Mouse (Mus musculus): Measurements from ENCODE around the gene Rnf135.
"Not testable (repeated sequence)": the region's sequence is repeated elsewhere in the genome, so short reads cannot be mapped to it uniquely, and the experiment has no call there.

Gene Rnf135

DNA sequence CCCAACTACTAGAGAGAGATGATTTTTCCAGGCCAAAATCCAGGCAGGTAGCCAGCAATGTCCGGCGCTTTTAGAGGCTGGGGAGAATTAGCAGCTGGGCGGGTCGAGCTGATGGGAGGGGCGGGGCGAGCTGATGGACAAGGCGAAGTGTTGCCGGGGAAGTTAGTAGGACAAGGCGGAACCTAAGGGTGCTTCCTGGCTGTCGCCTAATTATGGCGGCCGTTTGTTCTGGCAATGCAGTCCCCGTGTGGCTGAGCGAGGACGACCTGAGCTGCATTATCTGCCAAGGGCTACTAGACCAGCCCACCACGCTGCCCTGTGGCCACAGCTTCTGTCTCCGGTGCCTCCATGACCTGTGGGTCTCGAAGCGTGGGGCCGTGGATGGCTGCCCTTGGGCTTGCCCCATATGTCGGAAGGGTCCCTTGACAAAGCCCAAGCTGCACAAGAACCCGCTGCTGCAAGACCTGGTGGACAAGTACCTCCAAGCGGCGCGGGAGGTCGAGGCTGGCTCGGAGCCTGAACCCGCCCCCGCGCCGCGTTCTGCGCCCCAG lies at the start of gene Rnf135:
Gene Rnf135 (plus strand): TSS at position 147 of the 551 bp plus-strand sequence.
- in situ Hi-C loops (cut with MboI, MseI), result no loop called here

DNA sequence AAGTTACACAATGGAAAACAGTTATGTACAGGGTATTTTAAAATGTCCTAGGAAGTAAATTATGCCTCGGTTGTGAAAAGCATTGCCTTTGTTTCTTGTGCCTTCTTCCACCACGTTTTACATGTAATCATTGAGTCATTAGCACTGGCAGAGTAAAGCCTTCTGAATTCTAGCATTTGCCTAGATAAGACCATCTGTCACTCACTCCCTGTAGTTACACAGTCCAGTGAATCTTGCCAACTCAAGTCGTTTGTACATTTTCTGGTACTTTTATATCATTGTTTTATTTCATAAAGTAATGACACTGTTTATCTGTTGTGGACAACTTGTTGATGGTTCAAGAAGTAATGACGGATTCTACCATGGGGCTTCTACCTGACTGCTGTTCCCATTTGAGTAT lies 48.9 kb upstream of the Rnf135 start:
- in situ Hi-C loops (cut with MboI, MseI), result loop anchor here in 1 of 2 experiments (5.0 kb wide), 1 partner anchor 92 kb away; no protein-coding TSS in a partner anchor

DNA sequence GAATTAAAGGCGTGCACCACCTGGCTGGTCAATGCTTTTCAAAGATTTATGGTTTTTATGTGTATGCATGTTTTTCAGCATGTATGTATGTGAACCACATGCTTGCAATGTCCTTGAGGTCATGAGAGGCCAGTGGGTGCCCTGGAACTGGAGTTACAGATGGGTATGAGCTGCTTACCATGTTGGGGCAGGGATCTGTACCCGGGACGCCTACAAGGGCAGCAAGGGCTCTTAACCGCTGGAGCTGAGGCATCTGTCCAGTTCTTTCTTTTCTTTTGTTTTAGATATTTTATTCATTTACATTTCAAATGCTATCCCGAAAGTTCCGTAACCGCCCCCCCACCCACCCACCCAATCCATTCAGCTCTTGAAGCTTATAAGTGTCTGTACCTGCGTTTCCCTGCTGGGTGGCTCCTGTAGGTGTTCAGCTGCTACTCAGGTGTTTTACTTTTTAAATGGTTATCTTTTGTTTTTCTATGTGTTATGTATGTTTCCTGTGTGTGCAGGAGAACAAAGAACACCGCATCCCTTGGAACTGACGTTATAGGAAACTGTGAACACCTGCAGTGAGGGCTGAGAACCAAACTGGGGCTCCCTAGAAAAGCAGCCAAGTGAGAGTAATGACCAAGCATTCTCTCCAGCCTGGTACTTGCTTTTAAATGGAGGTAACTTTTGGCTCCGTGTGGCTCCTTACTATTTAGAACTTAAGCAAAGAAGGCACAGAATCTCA lies 47.5 kb upstream of the Rnf135 start:
- in situ Hi-C loops (cut with MboI, MseI), result no loop called here

DNA sequence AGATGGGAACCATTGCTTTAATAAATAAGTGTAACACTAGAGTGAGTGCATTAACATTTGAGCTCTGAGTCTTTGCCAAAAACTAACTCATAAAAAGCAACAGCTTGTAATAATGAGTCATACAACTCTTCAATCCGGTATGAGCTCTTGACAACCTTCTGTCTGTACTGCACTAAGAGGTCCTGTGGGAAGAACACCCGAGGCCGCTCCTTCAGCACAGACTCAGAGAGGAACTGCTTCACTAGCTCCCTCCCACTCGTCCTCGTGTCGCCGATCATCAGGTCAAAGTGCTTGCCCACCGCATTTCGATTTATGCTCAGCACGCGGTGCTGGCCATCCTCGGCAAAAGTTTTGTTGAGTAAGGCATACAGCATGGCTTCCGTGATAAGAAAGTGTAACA lies 46.9 kb upstream of the Rnf135 start:
- in situ Hi-C loops (cut with MboI, MseI), result no loop called here

DNA sequence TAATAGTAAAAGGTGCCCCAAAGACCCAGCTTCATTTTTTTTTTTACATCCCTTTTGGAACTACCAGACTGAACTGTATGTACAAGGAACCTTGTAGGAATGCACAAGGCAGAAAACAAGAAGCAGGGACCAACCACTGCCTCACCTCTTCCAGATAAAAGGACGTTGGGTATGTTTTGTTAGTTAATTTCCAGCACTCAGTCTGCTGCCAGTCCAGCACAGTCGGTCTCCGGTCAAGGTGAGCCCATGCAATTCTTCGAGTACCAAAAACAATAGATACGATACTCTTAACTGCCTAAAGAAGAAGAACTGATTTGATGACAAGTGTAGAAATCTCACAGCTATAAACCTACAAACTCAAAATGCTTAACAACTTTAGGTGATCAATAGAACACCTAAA lies 45.9 kb upstream of the Rnf135 start:
- in situ Hi-C loops (cut with MboI, MseI), result no loop called here

DNA sequence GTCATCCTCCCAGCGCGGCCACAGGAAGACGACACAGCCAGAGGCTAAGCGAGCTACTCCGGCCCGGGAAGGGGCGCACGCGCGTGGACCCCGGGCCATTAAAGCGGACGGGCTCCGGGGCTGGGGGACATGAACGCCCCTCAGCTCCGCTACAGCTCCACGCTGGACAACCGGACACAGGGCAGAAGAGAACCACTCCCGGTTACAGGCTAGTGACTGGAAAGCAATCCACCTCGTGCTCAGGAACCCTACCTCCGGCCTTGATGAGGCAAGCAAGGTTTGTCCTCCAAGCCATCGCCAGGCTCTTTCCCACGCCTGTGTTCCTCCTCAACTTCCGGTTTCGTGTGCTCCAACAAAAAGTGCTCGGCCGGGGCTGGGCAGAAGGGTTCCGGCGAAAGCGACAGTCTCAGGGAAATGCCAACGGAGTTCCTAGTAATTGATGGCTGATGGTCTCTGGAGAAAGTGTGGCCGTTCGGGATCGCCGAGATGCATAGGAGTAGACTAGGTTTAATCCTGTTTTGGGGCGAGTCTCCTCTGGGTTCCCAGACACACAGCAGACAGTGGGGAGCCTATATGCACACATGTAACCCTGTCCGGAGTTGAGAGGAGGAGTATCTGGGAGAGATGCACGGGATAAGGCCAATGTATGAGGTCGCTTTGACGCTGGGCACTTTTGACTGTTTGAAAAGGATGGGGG lies 41.7 kb upstream of the Rnf135 start, which contains the start of gene Tefm:
Gene Tefm (minus strand): TSS at position 351 of the 697 bp plus-strand sequence.
- in situ Hi-C loops (cut with MboI, MseI), result no loop called here

DNA sequence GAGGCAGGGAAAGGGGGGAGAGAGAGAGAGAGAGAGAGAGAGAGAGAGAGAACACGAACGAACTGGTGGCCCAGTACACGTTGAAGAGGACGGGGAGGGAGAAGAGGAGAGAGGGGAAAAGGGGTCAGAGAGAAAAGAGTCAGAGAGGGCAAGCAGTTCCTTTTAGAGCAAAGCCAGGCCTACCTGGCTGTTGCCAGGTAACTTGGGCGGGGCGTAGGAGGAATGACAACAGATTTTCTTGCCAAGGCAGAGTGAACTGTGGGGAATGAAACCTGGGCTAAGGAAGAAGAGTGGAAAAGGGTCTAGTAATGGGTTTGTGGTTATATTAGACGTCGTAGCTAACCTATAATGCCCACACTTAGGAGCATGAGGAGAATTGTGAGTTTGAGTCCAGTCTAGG lies 40.8 kb upstream of the Rnf135 start:
- in situ Hi-C loops (cut with MboI, MseI), result no loop called here

DNA sequence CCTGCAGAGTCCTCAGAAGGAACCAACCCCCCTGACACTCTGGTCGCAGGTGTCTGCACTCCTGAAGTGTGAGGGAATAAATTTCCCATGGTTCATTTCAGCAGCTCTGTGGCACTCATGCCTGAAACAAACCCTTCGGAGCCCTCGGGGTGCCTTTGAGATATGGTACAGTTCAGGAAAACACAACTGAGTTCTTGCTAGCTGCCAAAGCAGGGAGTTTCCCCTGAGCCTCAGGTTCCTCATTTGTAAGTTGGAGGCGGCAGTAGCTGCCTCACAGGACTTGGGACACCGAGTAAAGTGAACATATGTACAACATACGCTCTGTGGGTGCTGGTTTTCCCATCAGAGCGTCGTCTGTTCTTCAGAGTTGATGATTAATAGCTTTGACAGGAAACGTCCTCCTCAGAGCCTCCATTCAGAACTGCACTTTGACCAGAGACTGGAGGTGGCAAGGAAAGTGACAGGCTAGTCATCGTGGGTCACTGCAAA lies 37.8 kb upstream of the Rnf135 start:
- in situ Hi-C loops (cut with MboI, MseI), result no loop called here

DNA sequence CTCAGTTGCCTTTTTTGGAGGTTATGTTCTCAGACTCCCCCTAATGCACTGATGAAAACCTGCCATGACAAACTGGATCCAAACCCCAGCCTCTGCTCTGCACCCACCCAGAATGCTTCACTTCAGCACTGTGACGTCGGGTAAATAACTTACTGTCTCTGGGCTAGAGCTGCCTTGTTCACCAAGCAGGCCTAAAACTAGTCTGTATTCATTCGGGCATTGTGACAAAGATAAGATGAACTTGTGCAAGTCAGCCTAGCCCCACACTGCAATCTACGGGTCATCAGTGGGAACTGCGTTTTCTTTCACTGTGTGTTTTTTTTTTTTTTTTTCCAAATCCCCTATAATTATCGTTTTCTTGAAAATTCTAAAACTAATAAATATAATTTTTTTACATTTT lies 35.9 kb upstream of the Rnf135 start:
- in situ Hi-C loops (cut with MboI, MseI), result no loop called here

DNA sequence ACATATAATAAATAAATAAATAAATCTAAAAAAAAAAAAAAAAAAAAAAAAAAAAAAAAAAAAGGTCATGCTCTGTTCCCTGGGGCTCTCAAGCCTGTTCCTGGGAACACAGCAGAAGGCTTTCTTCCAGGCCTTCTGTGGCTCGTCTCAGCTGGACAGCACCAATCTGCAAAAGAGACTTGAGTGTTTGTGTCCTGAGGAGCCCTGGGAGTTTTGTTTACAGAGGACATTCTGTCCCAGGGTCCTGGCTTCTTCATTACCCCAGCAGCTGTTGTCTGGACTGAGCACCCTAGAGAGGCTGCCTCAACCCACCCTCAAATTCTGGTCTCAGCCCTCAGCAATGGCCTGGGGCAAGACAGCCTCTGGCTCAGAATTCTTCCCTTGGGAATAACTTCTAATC lies 35.3 kb upstream of the Rnf135 start:
- in situ Hi-C loops (cut with MboI, MseI), result no loop called here

DNA sequence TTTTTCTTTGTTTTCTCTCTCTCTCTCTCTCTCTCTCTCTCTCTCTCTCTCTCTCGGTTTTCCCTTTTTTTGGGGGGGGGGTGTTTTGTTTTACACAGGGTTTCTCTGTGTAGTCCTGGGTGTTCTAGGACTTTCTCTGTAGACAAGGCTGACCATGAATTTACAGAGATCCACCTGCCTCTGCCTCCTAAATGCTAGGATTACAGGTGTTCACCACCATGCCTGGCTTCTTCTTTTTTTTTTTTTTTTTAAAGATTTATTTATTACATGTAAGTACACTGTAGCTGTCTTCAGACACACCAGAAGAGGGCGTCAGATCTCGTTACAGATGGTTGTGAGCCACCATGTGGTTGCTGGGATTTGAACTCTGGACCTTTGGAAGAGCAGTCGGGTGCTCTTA lies 34.7 kb upstream of the Rnf135 start:
- in situ Hi-C loops (cut with MboI, MseI), result not testable (repeated sequence)

DNA sequence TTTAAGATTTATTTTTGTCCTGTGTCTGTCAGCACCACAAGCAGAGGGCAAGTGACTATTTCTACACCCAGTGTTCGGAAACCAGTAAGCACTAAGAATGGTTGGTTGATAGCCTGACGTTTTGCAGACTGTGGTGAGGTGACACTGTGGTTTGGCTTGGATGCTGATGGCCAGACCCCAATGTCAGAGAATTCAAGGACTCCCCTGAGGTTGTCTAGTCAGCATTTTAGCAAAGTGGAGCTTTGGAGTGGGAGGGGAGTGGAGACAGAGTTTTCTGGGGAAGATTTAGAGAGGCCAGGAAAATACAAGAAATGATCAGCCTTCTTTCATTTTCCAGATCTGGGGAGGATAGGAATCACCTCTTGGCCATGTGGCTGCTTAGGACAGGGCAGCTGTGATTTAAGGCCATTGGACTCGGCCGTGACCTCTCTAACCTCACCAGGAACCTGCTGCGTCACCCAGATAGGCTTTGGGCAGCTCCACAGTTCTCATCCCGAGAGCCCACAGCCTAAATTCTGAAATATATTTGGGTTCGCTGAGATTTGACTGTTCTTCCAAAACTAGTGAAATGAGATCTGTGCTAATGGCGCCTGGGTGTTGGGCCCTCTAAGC lies 34.1 kb upstream of the Rnf135 start:
- in situ Hi-C loops (cut with MboI, MseI), result no loop called here

DNA sequence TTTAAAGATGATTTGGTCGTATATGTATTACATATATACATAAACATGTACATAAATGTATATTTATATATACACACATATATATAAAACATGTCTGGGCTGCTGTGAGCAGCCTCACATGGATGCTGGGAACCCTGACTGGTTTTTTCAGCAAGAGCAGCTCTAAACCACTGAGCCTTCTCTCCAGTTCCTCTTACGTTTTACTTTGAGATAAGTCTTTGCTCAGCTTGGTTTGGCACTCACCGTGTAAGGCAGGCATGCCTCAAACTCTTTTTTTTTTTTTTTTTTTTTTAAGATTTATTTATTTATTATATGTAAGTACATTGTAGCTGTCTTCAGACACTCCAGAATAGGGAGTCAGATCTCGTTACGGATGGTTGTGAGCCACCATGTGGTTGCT lies 33.1 kb upstream of the Rnf135 start:
- in situ Hi-C loops (cut with MboI, MseI), result no loop called here

DNA sequence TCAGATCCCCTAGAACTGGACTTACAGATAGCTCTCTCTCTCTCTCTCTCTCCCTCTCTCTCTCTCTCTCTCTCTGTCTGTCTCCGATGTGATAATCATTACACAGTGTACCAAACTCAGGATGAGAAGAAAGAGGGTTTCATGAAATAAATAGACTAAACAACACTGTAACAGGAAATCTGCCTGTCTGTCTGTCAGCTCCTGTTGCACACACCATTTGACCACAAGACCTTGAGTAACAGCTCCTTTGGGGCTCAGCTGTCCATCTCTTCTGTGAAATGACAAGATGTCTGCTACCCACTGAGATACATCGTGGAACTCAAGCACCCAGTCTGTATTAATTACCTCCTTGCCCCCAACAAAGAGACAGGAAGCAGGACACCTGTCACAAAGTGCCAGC lies 32.1 kb upstream of the Rnf135 start:
- in situ Hi-C loops (cut with MboI, MseI), result no loop called here

DNA sequence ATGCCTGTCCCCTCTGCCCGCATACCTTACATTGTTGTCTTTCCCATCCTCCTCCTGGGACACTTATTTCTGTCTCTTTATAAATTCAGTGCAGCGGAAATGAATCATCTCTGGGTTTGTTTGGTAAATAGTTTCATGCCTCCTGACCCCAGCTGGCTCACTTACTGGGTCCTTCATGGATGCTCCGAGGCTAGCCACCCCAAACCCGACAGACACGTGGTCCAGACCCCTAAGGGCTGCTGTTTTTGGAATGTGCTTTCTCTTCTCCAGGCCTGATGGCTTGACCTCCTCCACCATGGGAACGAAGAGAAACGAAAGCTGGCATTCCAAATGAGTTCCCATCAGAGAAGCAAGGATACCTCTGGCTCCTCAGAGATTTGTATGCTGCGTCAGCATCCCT lies 31.3 kb upstream of the Rnf135 start:
- in situ Hi-C loops (cut with MboI, MseI), result no loop called here

DNA sequence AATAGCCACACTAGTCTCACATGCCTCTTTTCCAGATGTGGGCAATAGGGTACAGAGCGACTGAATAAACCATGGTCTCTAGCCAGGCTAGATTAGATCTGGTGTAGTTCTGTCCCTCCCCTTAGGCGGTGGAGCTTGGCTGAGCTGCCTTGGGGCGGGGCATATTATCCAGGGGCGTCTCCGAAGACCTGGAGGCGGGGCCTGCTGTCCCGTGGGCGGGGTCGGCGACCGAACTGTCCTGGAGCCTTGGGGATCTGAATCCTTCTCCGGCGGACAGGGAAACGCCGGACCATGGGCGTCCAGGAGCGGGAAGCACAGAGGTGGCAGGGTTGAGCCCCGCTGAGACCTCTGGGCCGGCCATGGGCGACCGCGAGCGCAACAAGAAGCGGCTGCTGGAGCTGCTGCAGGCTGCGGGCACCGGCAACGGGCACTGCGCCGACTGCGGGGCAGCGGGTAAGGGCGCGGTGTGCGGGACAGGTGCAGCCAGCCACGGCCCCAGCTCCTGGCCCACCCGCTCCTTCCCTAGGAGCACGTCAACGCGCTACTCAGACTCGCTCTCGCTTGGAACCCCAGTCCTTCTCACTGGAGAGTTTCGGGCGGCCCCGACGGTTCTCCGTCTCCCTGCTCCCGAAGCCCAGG lies 29.7 kb upstream of the Rnf135 start, which contains the start of gene Adap2:
Gene Adap2 (plus strand): TSS at position 249 of the 639 bp plus-strand sequence.
- in situ Hi-C loops (cut with MboI, MseI), result no loop called here

DNA sequence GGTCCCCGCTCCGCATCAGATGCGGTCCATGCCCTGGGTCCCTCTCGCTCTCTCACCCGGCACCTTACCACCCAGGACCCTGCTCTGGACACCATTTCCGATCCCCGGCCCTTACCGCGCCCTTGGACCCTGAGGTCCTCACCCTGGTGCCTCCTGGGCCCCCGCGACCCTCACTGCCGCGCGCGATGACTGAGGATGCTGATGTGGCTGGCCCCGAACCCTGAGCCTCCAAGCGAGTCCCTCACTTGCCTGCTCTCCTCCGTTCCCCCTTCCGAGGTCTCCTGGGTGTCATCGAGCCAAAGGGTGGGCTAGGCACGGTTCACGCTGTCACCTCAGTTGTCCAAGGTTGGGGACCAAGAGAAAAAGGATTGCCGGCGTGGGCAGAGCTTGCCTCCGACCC lies 29.1 kb upstream of the Rnf135 start:
- in situ Hi-C loops (cut with MboI, MseI), result no loop called here

DNA sequence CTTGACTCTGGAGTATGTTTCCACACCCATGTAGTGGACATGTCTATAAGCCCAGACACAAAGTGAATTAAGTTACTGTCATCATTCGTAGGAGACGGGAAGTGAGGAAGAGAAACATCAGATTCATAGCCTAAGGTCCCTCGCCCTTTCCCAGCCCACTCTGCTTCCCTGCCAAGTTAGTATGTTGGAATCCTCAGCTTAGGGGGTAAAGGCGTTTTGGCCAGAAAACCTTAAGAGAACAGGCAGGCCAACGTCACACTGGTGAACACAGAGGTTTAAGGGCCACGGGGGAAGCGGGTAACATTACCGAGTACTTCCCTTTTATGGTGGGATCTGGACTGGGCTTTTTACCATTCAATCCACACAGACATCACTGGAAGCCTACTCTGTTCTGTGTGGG lies 28.1 kb upstream of the Rnf135 start:
- in situ Hi-C loops (cut with MboI, MseI), result no loop called here

DNA sequence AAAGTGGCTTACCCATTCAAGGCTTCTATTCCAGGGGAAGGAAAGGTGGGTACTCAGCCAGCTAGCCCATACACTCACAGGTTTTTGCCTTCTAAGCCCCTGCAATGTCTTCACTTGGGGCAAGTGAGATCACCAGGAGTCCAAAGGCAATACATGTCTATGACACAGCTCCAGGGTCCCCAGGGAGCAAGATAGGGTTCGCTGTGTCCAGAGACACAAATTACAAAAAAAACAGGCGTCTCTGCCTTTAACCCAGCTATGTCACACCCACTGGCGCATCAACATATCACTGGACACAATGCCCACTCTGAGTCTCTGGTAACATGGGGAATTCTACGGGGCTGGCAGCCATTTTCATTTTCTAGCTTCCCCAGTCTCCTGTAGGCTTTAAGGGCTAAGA lies 27.7 kb upstream of the Rnf135 start:
- in situ Hi-C loops (cut with MboI, MseI), result no loop called here

DNA sequence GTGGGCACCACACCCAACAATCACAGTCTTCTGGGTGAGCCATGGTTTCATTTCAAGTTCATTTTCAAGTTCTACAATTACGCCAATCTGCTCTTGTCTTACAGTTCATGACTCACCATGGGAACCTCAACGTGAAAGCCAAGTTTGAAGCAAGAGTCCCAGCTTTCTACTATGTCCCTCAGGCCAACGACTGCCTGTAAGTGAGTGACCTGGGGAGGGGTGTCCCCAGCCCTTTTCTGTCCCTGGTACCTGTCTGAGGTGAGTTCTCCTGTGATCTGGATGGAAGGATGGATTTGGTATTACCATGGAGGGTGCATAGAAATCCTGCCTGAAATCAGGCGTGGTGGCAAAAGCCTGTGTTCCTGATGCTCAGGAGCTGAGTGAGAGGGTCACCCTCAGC lies 26.8 kb upstream of the Rnf135 start:
- in situ Hi-C loops (cut with MboI, MseI), result no loop called here

DNA sequence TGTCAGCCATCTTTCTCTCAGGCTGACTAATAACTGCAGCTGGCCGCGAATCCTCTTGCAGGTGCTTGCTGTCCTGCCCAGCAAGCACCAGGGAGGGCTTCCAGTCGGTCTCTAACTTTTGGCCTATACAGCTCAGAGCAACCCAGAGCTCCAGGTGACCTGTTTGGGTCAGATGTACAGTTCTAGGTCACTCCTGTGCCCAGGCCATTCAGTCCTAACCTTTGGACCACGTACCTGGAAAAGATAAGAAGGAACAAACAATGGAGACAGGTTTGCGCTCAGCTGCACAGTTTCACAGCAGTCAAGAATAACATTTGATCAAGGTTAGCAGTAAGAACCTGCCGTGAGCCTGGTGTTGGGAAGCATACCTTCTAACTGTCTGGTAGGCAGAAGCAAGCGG lies 24.6 kb upstream of the Rnf135 start:
- in situ Hi-C loops (cut with MboI, MseI), result no loop called here

DNA sequence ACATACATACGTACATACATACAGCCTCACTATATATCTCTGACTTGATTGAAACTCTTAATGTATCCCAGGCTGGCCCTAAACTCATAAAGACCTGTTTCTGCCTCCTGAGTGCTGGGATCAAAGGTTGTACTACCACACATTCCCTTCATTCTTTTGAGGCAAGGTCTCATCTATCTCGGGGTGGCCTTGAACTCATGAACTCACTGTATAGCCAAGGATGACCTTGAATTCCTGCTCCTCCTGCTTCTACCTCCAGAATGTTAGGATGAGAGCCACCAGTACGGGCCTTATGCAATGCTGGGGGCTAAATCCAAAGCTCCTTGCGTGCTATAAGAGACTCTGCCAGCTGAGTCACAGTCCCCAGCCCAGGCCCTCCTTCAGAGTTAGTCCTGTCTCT lies 22.6 kb upstream of the Rnf135 start:
- in situ Hi-C loops (cut with MboI, MseI), result no loop called here

Measured in T-helper 17 cell (primary cell).